Mouse (Mus musculus) myocyte (in vitro differentiated cells): ENCODE results near the gene Btbd11. TPM values are rescaled to one million over a fixed set of nuclear protein-coding genes. Genes with fewer than 3 reads are reported as not detected.

Source experiments
- H3K27me3 ChIP-seq: one replicate; pipeline ENCODE4 v1.6.1; 2011; ENCODE audit not compliant: control insufficient read depth, insufficient read depth, insufficient read length
- H3K36me3 ChIP-seq: one replicate; pipeline ENCODE4 v1.6.1; 2011; ENCODE audit not compliant: control insufficient read depth, insufficient read depth
- H3K4me2 ChIP-seq: one replicate; pipeline ENCODE4 v1.6.1; 2011; ENCODE audit warnings: low read depth, control low read depth
- H3K4me3 ChIP-seq: one replicate; pipeline ENCODE4 v1.5.1; 2011; ENCODE audit warnings: mild to moderate bottlenecking, control low read depth, moderate library complexity
- H3K79me2 ChIP-seq: one replicate; pipeline ENCODE4 v1.6.1; 2011; ENCODE audit not compliant: control insufficient read depth, insufficient read depth
- H3ac ChIP-seq: one replicate; pipeline ENCODE4 v1.6.1; 2011; ENCODE audit not compliant: control insufficient read depth, insufficient read length
- CEBPB ChIP-seq: IDR thresholded peaks from 2 replicates; pipeline ENCODE4 v1.6.1; 2011; ENCODE audit warnings: mild to moderate bottlenecking, moderate library complexity; ENCODE audit not compliant: poor library complexity, insufficient read depth, severe bottlenecking
- E2F4 ChIP-seq: IDR thresholded peaks from one replicate; pipeline ENCODE4 v1.6.1; 2011; ENCODE audit warnings: mild to moderate bottlenecking, control low read depth, moderate library complexity; ENCODE audit not compliant: insufficient read depth
- MAX ChIP-seq: IDR thresholded peaks from one replicate; pipeline ENCODE4 v1.6.1; 2011; ENCODE audit warnings: low read depth, mild to moderate bottlenecking, control low read depth
- MYOD1 ChIP-seq, 3 experiments: IDR thresholded peaks; one replicate each; pipeline ENCODE4 v1.6.1; 2011; ENCODE audit warnings: control low read depth in 2 of 3, low read depth in 2 of 3, mild to moderate bottlenecking in 2 of 3, moderate library complexity in 1 of 3; ENCODE audit not compliant: insufficient read length in 2 of 3, control insufficient read depth in 1 of 3
- MYOG ChIP-seq, 3 experiments: IDR thresholded peaks; one replicate each; pipeline ENCODE4 v1.6.1; 2011; ENCODE audit warnings: control low read depth in 2 of 3, low read depth in 2 of 3, mild to moderate bottlenecking in 2 of 3; ENCODE audit not compliant: insufficient read length in 2 of 3, control insufficient read depth in 1 of 3, insufficient read depth in 1 of 3
- POLR2A ChIP-seq: IDR thresholded peaks from one replicate; pipeline ENCODE4 v1.6.1; 2011; ENCODE audit warnings: low read depth, mild to moderate bottlenecking, control low read depth, moderate library complexity; ENCODE audit not compliant: insufficient read length
- POLR2AphosphoS2 ChIP-seq: IDR thresholded peaks from one replicate; pipeline ENCODE4 v1.6.1; 2011; ENCODE audit warnings: low read depth, control low read depth; ENCODE audit not compliant: insufficient read length
- REST ChIP-seq: IDR thresholded peaks from one replicate; pipeline ENCODE4 v1.6.1; 2011; ENCODE audit warnings: mild to moderate bottlenecking, control low read depth, moderate library complexity; ENCODE audit not compliant: insufficient read depth, insufficient read length
- SRF ChIP-seq: IDR thresholded peaks from one replicate; pipeline ENCODE4 v1.6.1; 2011; ENCODE audit warnings: low read depth; ENCODE audit not compliant: control insufficient read depth, insufficient read length
- TCF12 ChIP-seq: IDR thresholded peaks from one replicate; pipeline ENCODE4 v1.6.1; 2011; ENCODE audit warnings: mild to moderate bottlenecking, control low read depth; ENCODE audit not compliant: poor library complexity, insufficient read depth, severe bottlenecking
- TCF3 ChIP-seq: IDR thresholded peaks from one replicate; pipeline ENCODE4 v1.6.1; 2011; ENCODE audit warnings: low read depth, control low read depth; ENCODE audit not compliant: insufficient read length
- USF1 ChIP-seq: IDR thresholded peaks from one replicate; pipeline ENCODE4 v1.6.1; 2011; ENCODE audit warnings: low read depth, mild to moderate bottlenecking, control low read depth, moderate library complexity
- polyA plus RNA-seq: library from polyadenylated mRNA; unstranded; fragments of >200 nt; fragmentation: generic; extraction: Trizol; gene quantifications from one replicate; pipeline ENCODE4 v1.2.1, GENCODE M21; 2012; ENCODE audit warnings: missing spikeins

The Btbd11 gene
- polyA plus RNA-seq, 1 experiment = 6.8 TPM

DNA sequence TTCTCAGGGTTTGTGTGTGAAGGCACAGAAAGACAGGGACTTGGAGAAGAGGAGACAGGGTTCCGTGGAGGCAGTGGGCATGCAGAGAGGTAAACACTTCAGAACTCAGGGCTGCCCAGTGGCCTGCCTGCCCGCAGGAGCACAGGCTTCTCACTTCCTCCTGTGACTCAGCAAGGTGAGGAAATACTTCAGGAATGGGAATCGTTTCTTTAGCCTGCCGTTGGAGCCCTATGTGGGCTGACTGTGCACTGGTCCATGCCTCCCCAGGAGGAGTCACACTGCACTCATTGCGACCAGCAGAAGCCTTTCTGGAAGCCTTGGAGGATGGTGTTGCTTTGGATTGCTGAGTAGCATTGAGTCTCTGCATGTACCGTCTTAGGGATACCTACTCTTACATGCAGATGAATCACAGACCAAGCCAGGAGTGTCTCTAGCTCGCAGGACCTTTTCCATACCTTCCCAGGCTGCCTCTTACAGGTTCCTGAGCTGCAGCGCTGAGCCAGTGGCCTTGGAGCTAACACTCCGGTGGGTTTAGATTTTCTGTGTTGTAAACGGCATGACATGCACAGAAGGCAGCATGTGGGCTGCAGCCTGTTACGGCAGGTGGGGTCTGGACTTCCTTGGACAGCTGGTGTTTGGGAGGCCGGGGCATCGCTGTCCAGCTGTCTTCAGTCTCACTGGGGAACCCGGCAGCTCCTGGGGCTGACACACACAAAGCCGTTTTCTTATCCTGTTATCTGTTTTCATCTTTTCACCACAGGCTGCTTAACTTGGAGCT is 34.4 kb downstream of the Btbd11 start:
- no peaks in the 10 kb centered on the region for H3K27me3 ChIP-seq
- peak in 2 of 3 experiments; percentile 93 to 94 for TF ChIP-seq MYOD1 (IDR thresholded peaks at IDR 0.05; ENCODE audit: control insufficient read depth in 1 of 3, insufficient read length in 2 of 3, low read depth in 2 of 3)
- TF ChIP-seq POLR2AphosphoS2 = no peak
- TF ChIP-seq MAX = no peak
- peak; percentile 21 for TF ChIP-seq TCF12
- TF ChIP-seq E2F4 = no peak
- TF ChIP-seq TCF3 = peak; percentile 93
- TF ChIP-seq REST = no peak
- no peak for TF ChIP-seq USF1
- no peak for TF ChIP-seq POLR2A
- TF ChIP-seq SRF = no peak
- TF ChIP-seq CEBPB = no peak
- peak; percentile 30 to 96 (median 96) for TF ChIP-seq MYOG (IDR thresholded peaks at IDR 0.05; ENCODE audit: control insufficient read depth in 1 of 3, insufficient read depth in 1 of 3, insufficient read length in 2 of 3, low read depth in 2 of 3)
- H3K79me2 ChIP-seq = no peaks in the 10 kb centered on the region
- no peak overlapping the region for H3K4me3 ChIP-seq
- no peaks in the 10 kb centered on the region for H3K36me3 ChIP-seq
- H3ac ChIP-seq = no peak overlapping the region
- peak overlapping the region; percentile 15 for H3K4me2 ChIP-seq

DNA sequence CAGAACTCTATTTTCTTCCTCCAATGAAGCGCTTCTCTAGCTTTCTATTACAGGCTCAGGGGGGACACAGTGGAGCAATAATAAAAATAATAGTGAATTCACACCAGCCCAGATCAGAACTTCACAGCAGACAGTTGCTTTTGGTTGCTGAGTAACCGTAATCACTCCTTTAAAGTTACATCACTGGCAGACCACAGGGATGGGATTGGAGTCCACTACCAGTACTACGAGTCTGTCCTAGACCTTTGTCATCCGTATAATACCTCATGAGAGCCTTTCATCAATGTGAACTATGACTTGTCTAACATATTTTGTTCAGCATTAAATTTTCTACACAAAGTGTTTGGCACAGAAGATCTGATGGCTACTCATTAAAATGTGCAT is 35.0 kb downstream of the Btbd11 start:
- TF ChIP-seq MAX (no peak), POLR2AphosphoS2 (no peak), TCF3 (no peak), POLR2A (no peak), SRF (no peak), TCF12 (no peak), E2F4 (no peak), REST (no peak), USF1 (no peak), CEBPB (no peak), MYOG (IDR thresholded peaks at IDR 0.05; ENCODE audit: control insufficient read depth in 1 of 3, insufficient read depth in 1 of 3, insufficient read length in 2 of 3, low read depth in 2 of 3) (no peak)
- Histone ChIP-seq H3K79me2 (no peaks in the 10 kb centered on the region), H3K4me2 (peak overlapping the region; percentile 15), H3ac (no peak overlapping the region), H3K27me3 (no peaks in the 10 kb centered on the region), H3K36me3 (no peaks in the 10 kb centered on the region), H3K4me3 (no peak overlapping the region)

DNA sequence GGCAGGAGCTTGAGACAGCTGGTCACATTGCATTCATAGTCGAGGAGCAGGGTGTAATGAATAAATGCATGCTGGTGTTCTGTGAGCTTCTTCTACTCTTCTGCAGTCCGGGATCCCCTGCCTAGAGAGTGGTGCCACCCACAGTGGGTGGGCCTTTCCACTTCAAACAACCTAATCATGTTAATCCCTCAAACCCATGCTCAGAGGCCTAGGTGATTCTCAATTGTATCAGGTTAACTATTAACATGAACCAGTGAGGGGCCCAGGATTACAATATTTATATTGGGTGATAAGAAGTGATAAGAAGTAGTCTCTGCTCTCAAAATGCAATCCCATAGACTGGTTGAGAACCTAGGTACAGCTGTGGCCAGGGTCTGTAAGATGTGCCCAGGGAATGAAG is 39.1 kb downstream of the Btbd11 start:
- Histone ChIP-seq H3K4me2 (no peak overlapping the region), H3K4me3 (no peak overlapping the region), H3ac (no peak overlapping the region), H3K27me3 (no peaks in the 10 kb centered on the region), H3K36me3 (no peaks in the 10 kb centered on the region), H3K79me2 (no peaks in the 10 kb centered on the region)
- TF ChIP-seq MYOD1 (IDR thresholded peaks at IDR 0.05; ENCODE audit: control insufficient read depth in 1 of 3, insufficient read length in 2 of 3, low read depth in 2 of 3) (no peak), POLR2AphosphoS2 (no peak), POLR2A (no peak), SRF (no peak), MAX (no peak), TCF3 (no peak), TCF12 (no peak), REST (no peak), CEBPB (no peak), USF1 (no peak), MYOG (IDR thresholded peaks at IDR 0.05; ENCODE audit: control insufficient read depth in 1 of 3, insufficient read depth in 1 of 3, insufficient read length in 2 of 3, low read depth in 2 of 3) (no peak), E2F4 (no peak)

DNA sequence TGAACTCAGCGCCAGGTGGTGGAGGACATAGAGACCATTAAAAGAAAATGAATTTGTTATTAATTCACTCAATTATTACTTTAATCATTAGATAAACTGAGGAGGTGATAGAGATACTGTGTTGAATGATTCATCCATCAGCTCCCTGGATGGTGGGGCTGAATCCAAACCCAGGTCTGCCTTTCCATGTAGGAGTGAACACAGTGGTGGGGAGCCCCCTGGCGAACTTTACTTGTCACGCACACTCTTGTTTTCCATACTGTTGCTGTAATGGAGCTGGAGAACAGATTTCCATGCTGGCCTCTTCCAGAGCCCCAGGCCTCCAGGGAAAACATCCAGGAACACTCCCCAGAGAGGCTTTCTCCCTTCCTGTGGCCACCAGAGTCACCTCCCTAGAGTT is 50.6 kb downstream of the Btbd11 start:
- no peaks in the 10 kb centered on the region for H3K79me2 ChIP-seq
- no peak overlapping the region for H3K4me3 ChIP-seq
- no peaks in the 10 kb centered on the region for H3K36me3 ChIP-seq
- TF ChIP-seq USF1 = no peak
- no peak for TF ChIP-seq MAX
- no peak for TF ChIP-seq REST
- H3K4me2 ChIP-seq = no peak overlapping the region
- no peak overlapping the region for H3ac ChIP-seq
- H3K27me3 ChIP-seq = no peaks in the 10 kb centered on the region

DNA sequence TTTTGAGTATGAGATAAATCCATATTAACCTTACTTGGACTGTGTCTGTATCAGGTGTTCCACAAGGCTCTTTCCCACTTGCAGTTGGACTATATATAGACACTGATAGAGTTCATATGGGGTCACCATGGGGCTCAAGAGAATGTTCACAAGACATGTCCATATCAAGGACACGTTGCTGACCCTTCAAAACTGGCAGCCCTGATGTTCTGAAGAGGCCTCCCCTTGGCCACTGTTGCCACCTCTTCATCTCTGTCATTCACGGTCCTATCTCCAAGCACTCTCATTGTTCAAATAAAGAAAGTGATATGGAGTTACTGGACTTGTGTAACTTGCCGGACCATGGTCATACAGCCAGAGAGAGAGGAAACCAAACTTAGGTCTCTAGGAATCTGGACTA is 56.8 kb downstream of the Btbd11 start:
- Histone ChIP-seq H3K79me2 (no peaks in the 10 kb centered on the region), H3K4me3 (no peak overlapping the region), H3K27me3 (no peaks in the 10 kb centered on the region), H3ac (no peak overlapping the region), H3K4me2 (no peak overlapping the region), H3K36me3 (no peaks in the 10 kb centered on the region)
- TF ChIP-seq TCF12 (no peak), MYOD1 (IDR thresholded peaks at IDR 0.05; ENCODE audit: control insufficient read depth in 1 of 3, insufficient read length in 2 of 3, low read depth in 2 of 3) (no peak), POLR2AphosphoS2 (no peak), POLR2A (no peak), E2F4 (no peak), SRF (no peak), USF1 (no peak), REST (no peak), TCF3 (no peak), MYOG (IDR thresholded peaks at IDR 0.05; ENCODE audit: control insufficient read depth in 1 of 3, insufficient read depth in 1 of 3, insufficient read length in 2 of 3, low read depth in 2 of 3) (no peak), MAX (no peak), CEBPB (no peak)
